Mouse (Mus musculus): ENCODE data around the gene Myo1d. TPM values are rescaled to one million over a fixed set of nuclear protein-coding genes. Genes with fewer than 3 reads are reported as not detected.

Myo1d gene
- total RNA-seq, 2 experiments from 2014 or later: 69.2 to 74.5 TPM

GRCm38 (mm10) chr11:80564975-80565965 is 214.6 kb downstream of the Myo1d start:
- no peak for ATAC-seq (replicated peaks; ENCODE audit: low FRiP score, poor library complexity, severe bottlenecking)

GRCm38 (mm10) chr11:80562479-80562878 is 217.3 kb downstream of the Myo1d start:
- no peak for ATAC-seq (replicated peaks; ENCODE audit: low FRiP score, poor library complexity, severe bottlenecking)

- ATAC-seq (replicated peaks; ENCODE audit: low FRiP score, poor library complexity, severe bottlenecking): no peak
These were observed 219.1 kb downstream of the Myo1d start for GRCm38 (mm10) chr11:80560770-80561169.

GRCm38 (mm10) chr11:80555416-80555815 is 224.4 kb downstream of the Myo1d start:
- no peak for ATAC-seq (replicated peaks; ENCODE audit: low FRiP score, poor library complexity, severe bottlenecking)

GRCm38 (mm10) chr11:80553046-80553445 is 226.8 kb downstream of the Myo1d start:
- ATAC-seq (replicated peaks; ENCODE audit: low FRiP score, poor library complexity, severe bottlenecking): no peak

GRCm38 (mm10) chr11:80551634-80552033 is 228.2 kb downstream of the Myo1d start:
- ATAC-seq (replicated peaks; ENCODE audit: low FRiP score, poor library complexity, severe bottlenecking): no peak

- no peak for ATAC-seq (replicated peaks; ENCODE audit: low FRiP score, poor library complexity, severe bottlenecking)
These were observed 229.6 kb downstream of the Myo1d start for GRCm38 (mm10) chr11:80550264-80550663.

GRCm38 (mm10) chr11:80549854-80550253 is 230.0 kb downstream of the Myo1d start:
- ATAC-seq (replicated peaks; ENCODE audit: low FRiP score, poor library complexity, severe bottlenecking): no peak

GRCm38 (mm10) chr11:80546233-80546632 is 233.6 kb downstream of the Myo1d start:
- ATAC-seq (replicated peaks; ENCODE audit: low FRiP score, poor library complexity, severe bottlenecking): no peak

GRCm38 (mm10) chr11:80539056-80539455 is 240.8 kb downstream of the Myo1d start:
- ATAC-seq (replicated peaks; ENCODE audit: low FRiP score, poor library complexity, severe bottlenecking): no peak

GRCm38 (mm10) chr11:80532966-80533365 is 246.9 kb downstream of the Myo1d start:
- no peak for ATAC-seq (replicated peaks; ENCODE audit: low FRiP score, poor library complexity, severe bottlenecking)

- ATAC-seq (replicated peaks; ENCODE audit: low FRiP score, poor library complexity, severe bottlenecking): no peak
These were observed 250.7 kb downstream of the Myo1d start for GRCm38 (mm10) chr11:80529149-80529548.

- peak; percentile 58; the same call in 1 of the 2 replicates for ATAC-seq (replicated peaks; ENCODE audit: low FRiP score, poor library complexity, severe bottlenecking)
These were observed 252.1 kb downstream of the Myo1d start for GRCm38 (mm10) chr11:80527697-80528096.

- no peak for ATAC-seq (replicated peaks; ENCODE audit: low FRiP score, poor library complexity, severe bottlenecking)
These were observed 255.6 kb downstream of the Myo1d start for GRCm38 (mm10) chr11:80524213-80524612.

GRCm38 (mm10) chr11:80523410-80523809 is 256.4 kb downstream of the Myo1d start:
- no peak for ATAC-seq (replicated peaks; ENCODE audit: low FRiP score, poor library complexity, severe bottlenecking)

GRCm38 (mm10) chr11:80522852-80523251 is 257.0 kb downstream of the Myo1d start:
- ATAC-seq (replicated peaks; ENCODE audit: low FRiP score, poor library complexity, severe bottlenecking): no peak

- no peak for ATAC-seq (replicated peaks; ENCODE audit: low FRiP score, poor library complexity, severe bottlenecking)
These were observed 258.7 kb downstream of the Myo1d start for GRCm38 (mm10) chr11:80521148-80521547.

- ATAC-seq (replicated peaks; ENCODE audit: low FRiP score, poor library complexity, severe bottlenecking): no peak
These were observed 261.1 kb downstream of the Myo1d start for GRCm38 (mm10) chr11:80518421-80519367.

- no peak for ATAC-seq (replicated peaks; ENCODE audit: low FRiP score, poor library complexity, severe bottlenecking)
These were observed 263.9 kb downstream of the Myo1d start for GRCm38 (mm10) chr11:80515895-80516294.

GRCm38 (mm10) chr11:80515346-80515745 is 264.5 kb downstream of the Myo1d start:
- no peak for ATAC-seq (replicated peaks; ENCODE audit: low FRiP score, poor library complexity, severe bottlenecking)
